Mouse (Mus musculus): ENCODE measurements around the gene Sobp.

DNA sequence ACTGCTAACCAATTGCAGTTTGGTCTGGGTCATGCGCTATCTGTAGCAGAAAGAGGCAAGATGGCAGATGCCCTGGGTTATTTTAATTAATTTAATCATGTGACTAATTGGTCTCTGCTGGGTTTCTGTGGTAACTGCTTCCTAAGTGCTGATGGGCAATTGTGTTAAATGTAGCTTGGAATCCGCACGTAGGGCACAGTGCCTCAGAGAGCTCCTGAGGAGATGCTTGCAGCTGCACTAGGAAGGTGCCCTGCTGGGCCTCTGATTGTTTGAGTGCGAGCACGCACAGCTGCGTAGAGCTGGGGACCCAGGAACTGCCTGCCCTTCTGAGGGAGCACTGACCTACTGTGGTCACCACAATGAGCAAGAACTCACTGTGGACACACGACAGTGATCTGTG lies 68.1 kb downstream of the Sobp start:
- no peak for TF ChIP-seq CTCF (IDR thresholded peaks at IDR 0.05; ENCODE audit: borderline replicate concordance, insufficient read depth, low read length)
- TF ChIP-seq POLR2A (IDR thresholded peaks at IDR 0.05; ENCODE audit: low read depth, low read length) = no peak

All from embryonic fibroblast, embryonic 13.5 days (primary cell).